In the genomic region with DNA sequence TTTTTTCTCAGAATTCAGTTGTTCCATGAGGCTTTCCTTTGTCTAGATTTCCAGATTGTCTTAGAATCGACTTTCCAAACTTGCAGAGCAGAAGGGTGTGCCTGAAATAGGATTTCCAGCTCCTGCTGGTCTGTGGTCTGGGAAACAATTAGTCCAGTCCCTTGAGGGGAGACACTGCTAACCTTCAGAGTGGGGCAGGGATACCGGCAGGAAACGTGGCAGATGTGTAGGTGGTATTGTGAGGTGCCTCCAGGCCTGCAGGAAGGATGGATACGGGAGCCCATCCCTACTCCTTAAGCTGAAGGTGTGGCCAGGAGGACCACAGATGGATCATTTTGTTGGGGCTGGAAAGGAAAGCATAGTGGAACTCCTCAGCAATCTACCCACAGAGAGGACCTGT, we compare ENCODE assay signal across 15 mouse cellular contexts. TPM values are rescaled to one million over a fixed set of nuclear protein-coding genes. Genes with fewer than 3 reads are reported as not detected.
DNase-seq lines count a peak whose midpoint lies in the region; ATAC-seq and TF ChIP-seq lines count a peak whose summit lies in the region.
"Had no signal": no experiment of that assay in that cellular context is flagged by ENCODE, and none has a peak within 500 bp of the region (broad histone marks: within the 10 kb centered on the region; RNA-seq: fewer than 3 reads in every experiment).

No protein-coding gene starts in this region.

- no peaks in the 10 kb centered on the region for H3K27me3 ChIP-seq in hindbrain, postnatal 0 days (ENCODE audit: insufficient read depth, low read length)
- H3K27me3 ChIP-seq in hindbrain, embryonic 13.5 days, result no peaks in the 10 kb centered on the region
- H3K27me3 ChIP-seq in ES-Bruce4 (ENCODE audit: control insufficient read depth, insufficient read depth, low read length, poor library complexity, severe bottlenecking), result no peaks in the 10 kb centered on the region
- no peaks in the 10 kb centered on the region for H3K27me3 ChIP-seq in embryonic facial prominence, embryonic 10.5 days (replicated peaks; ENCODE audit: low read depth, poor library complexity, severe bottlenecking)
- H3K27me3 ChIP-seq: heart, embryonic 13.5 days; midbrain, embryonic 15.5 days; Patski had no signal

- no peak for TF ChIP-seq CTCF in hindbrain, postnatal 0 days (IDR thresholded peaks at IDR 0.05; ENCODE audit: low read depth)
- TF ChIP-seq CTCF in ES-Bruce4 (IDR thresholded peaks at IDR 0.05; ENCODE audit: low read depth, low read length), result no peak

- ATAC-seq in hindbrain, postnatal 0 days, result no peak
- no peak for ATAC-seq in hindbrain, embryonic 13.5 days (ENCODE audit: low FRiP score)
- no peak for ATAC-seq in megakaryocyte progenitor cell, adult 5-6 weeks (replicated peaks; ENCODE audit: poor library complexity)
- ATAC-seq: midbrain, embryonic 15.5 days; Patski had no signal

- H3K9ac ChIP-seq in hindbrain, postnatal 0 days (replicated peaks; ENCODE audit: low read length), result no peak overlapping the region
- no peak overlapping the region for H3K9ac ChIP-seq in hindbrain, embryonic 13.5 days
- H3K9ac ChIP-seq in ES-Bruce4 (ENCODE audit: low read depth, poor library complexity, severe bottlenecking), result no peak overlapping the region
- H3K9ac ChIP-seq: heart, embryonic 13.5 days; midbrain, embryonic 15.5 days had no signal

- TF ChIP-seq POLR2A in ES-Bruce4 (IDR thresholded peaks at IDR 0.05; ENCODE audit: insufficient read depth, low read length), result no peak

- peaks cover 20% of the 10 kb centered on the region for H3K4me1 ChIP-seq in hindbrain, postnatal 0 days (ENCODE audit: insufficient read depth, low read length)
- peaks cover 47% of the 10 kb centered on the region for H3K4me1 ChIP-seq in hindbrain, embryonic 13.5 days (replicated peaks)
- peaks cover 14% of the 10 kb centered on the region for H3K4me1 ChIP-seq in ES-Bruce4 (ENCODE audit: control insufficient read depth, insufficient read depth, low read length)
- H3K4me1 ChIP-seq in embryonic facial prominence, embryonic 10.5 days, result peaks cover 59% of the 10 kb centered on the region

- DNase-seq in hindbrain, postnatal 0 days (ENCODE audit: low spot score), result no peak
- no peak for DNase-seq in embryonic facial prominence, embryonic 10.5 days (ENCODE audit: low spot score)
- DNase-seq in heart, postnatal 14 days, result peak; percentile 28 to 37
- DNase-seq in left cerebral cortex, adult 11 months (ENCODE audit: low spot score), result no peak
- DNase-seq: lung, adult 18-20 months; right cerebral cortex, postnatal 14 days had no signal

- H3K4me2 ChIP-seq in hindbrain, postnatal 0 days (ENCODE audit: low read depth, low read length), result peak overlapping the region; percentile 2; the same call in 1 of the 2 replicates
- H3K4me2 ChIP-seq in hindbrain, embryonic 13.5 days, result no peak overlapping the region
- H3K4me2 ChIP-seq: heart, embryonic 13.5 days; midbrain, embryonic 15.5 days had no signal

- H3K4me3 ChIP-seq in hindbrain, postnatal 0 days (ENCODE audit: low read length), result no peak overlapping the region
- H3K4me3 ChIP-seq in hindbrain, embryonic 13.5 days, result no peak overlapping the region
- H3K4me3 ChIP-seq in ES-Bruce4 (ENCODE audit: low read depth, low read length), result no peak overlapping the region
- H3K4me3 ChIP-seq in embryonic facial prominence, embryonic 10.5 days, result no peak overlapping the region
- H3K4me3 ChIP-seq: heart, embryonic 13.5 days; left cerebral cortex, adult 2 months; midbrain, embryonic 15.5 days had no signal

- no peaks in the 10 kb centered on the region for H3K9me3 ChIP-seq in hindbrain, postnatal 0 days (ENCODE audit: low read length)
- no peaks in the 10 kb centered on the region for H3K9me3 ChIP-seq in hindbrain, embryonic 13.5 days
- no peaks in the 10 kb centered on the region for H3K9me3 ChIP-seq in ES-Bruce4 (replicated peaks; ENCODE audit: control insufficient read depth, insufficient read depth, low read length, poor library complexity, severe bottlenecking)
- no peaks in the 10 kb centered on the region for H3K9me3 ChIP-seq in embryonic facial prominence, embryonic 10.5 days
- H3K9me3 ChIP-seq: heart, embryonic 13.5 days; midbrain, embryonic 15.5 days had no signal

- 52% methylated on average over 4 of the region's 4 CpGs for WGBS in hindbrain, postnatal 0 days
- WGBS in hindbrain, embryonic 13.5 days, result 64% methylated on average over 4 of the region's 4 CpGs
- WGBS in embryonic facial prominence, embryonic 10.5 days, result 35% methylated on average over 4 of the region's 4 CpGs

- intact Hi-C loops in heart, postnatal 14 days (cut with DNase I), result no loop called here

- TF ChIP-seq EP300 in ES-Bruce4 (IDR thresholded peaks at IDR 0.05; ENCODE audit: insufficient read depth, low read depth, low read length), result peak; percentile 82; the same call in 1 of the 2 replicates

- H3K27ac ChIP-seq in hindbrain, postnatal 0 days, result no peak overlapping the region
- H3K27ac ChIP-seq in hindbrain, embryonic 13.5 days, result no peak overlapping the region
- H3K27ac ChIP-seq in ES-Bruce4 (ENCODE audit: insufficient read depth, low read length), result no peak overlapping the region
- 0 out of 2 replicates have a peak overlapping the region, but pooled peaks have one; percentile 20 for H3K27ac ChIP-seq in embryonic facial prominence, embryonic 10.5 days (replicated peaks)
- H3K27ac ChIP-seq: macrophage; midbrain, embryonic 15.5 days had no signal

- no peaks in the 10 kb centered on the region for H3K36me3 ChIP-seq in hindbrain, postnatal 0 days (ENCODE audit: insufficient read depth, low read length)
- no peaks in the 10 kb centered on the region for H3K36me3 ChIP-seq in hindbrain, embryonic 13.5 days
- no peaks in the 10 kb centered on the region for H3K36me3 ChIP-seq in ES-Bruce4 (ENCODE audit: control insufficient read depth, insufficient read depth, low read length, poor library complexity, severe bottlenecking)
- H3K36me3 ChIP-seq in embryonic facial prominence, embryonic 10.5 days (replicated peaks), result peaks cover 14% of the 10 kb centered on the region
- H3K36me3 ChIP-seq: heart, embryonic 13.5 days; midbrain, embryonic 15.5 days had no signal

RNA-seq across cellular contexts. Expression of a gene that starts 26.9 kb away (rescaled TPM):
- total RNA-seq in hindbrain, postnatal 0 days (2014; rRNA removed), result 0.75 and 1.9 TPM in 2 replicates
- polyA plus RNA-seq in hindbrain, postnatal 0 days (2015; fragmentation: Nextera tagmentation; extraction: Ambion mirVana), result 1.8 and 2.6 TPM in 2 replicates
- polyA plus RNA-seq in hindbrain, embryonic 13.5 days (2015; fragmentation: Nextera tagmentation; extraction: Ambion mirVana), result 0.80 and 1.6 TPM in 2 replicates
- polyA plus RNA-seq in ES-Bruce4 (2011; ENCODE audit: insufficient read depth, insufficient read length, low read depth, missing spikeins), result 0.75 TPM in 1 of 2 replicates, not detected in the other
- 0.22 and 0.28 TPM in 2 replicates for polyA plus RNA-seq in embryonic facial prominence, embryonic 10.5 days (2016; fragmentation: Nextera tagmentation; extraction: Ambion mirVana)
- under 1 TPM; 0.12 to 0.67 TPM for total RNA-seq in heart, postnatal 14 days (2021)
- 0.37 TPM in 1 of 2 replicates, not detected in the other for total RNA-seq in megakaryocyte progenitor cell, adult 5-6 weeks (2015)
- not detected in 2 replicates for total RNA-seq in megakaryocyte progenitor cell, adult 5-6 weeks (2017)
- total RNA-seq: common myeloid progenitor, adult 5-6 weeks had no signal

RNA-seq across cellular contexts. Expression of a gene that starts 29.6 kb away (rescaled TPM):
- total RNA-seq in hindbrain, postnatal 0 days (2014; rRNA removed), result 16.4 and 17.5 TPM in 2 replicates
- 14.8 and 16.5 TPM in 2 replicates for polyA plus RNA-seq in hindbrain, postnatal 0 days (2015; fragmentation: Nextera tagmentation; extraction: Ambion mirVana)
- polyA plus RNA-seq in hindbrain, embryonic 13.5 days (2015; fragmentation: Nextera tagmentation; extraction: Ambion mirVana), result 7.8 and 8.6 TPM in 2 replicates
- polyA plus RNA-seq in ES-Bruce4 (2011; ENCODE audit: insufficient read depth, insufficient read length, low read depth, missing spikeins), result 58.8 and 62.2 TPM in 2 replicates
- 12.4 and 12.5 TPM in 2 replicates for polyA plus RNA-seq in embryonic facial prominence, embryonic 10.5 days (2016; fragmentation: Nextera tagmentation; extraction: Ambion mirVana)
- 10 to 100 TPM; 34.6 to 39.4 TPM for total RNA-seq in heart, postnatal 14 days (2021)
- 13.6 and 13.8 TPM in 2 replicates for total RNA-seq in megakaryocyte progenitor cell, adult 5-6 weeks (2015)
- total RNA-seq in megakaryocyte progenitor cell, adult 5-6 weeks (2017), result 14.0 and 18.4 TPM in 2 replicates

RNA-seq across cellular contexts. Expression of a gene that starts 40.0 kb away (rescaled TPM):
- total RNA-seq in hindbrain, postnatal 0 days (2014; rRNA removed), result 3.6 and 10.6 TPM in 2 replicates
- polyA plus RNA-seq in hindbrain, postnatal 0 days (2015; fragmentation: Nextera tagmentation; extraction: Ambion mirVana), result 2.3 and 2.9 TPM in 2 replicates
- polyA plus RNA-seq in hindbrain, embryonic 13.5 days (2015; fragmentation: Nextera tagmentation; extraction: Ambion mirVana), result 2.4 and 2.5 TPM in 2 replicates
- polyA plus RNA-seq in ES-Bruce4 (2011; ENCODE audit: insufficient read depth, insufficient read length, low read depth, missing spikeins), result 0.94 and 1.5 TPM in 2 replicates
- 1.7 and 2.1 TPM in 2 replicates for polyA plus RNA-seq in embryonic facial prominence, embryonic 10.5 days (2016; fragmentation: Nextera tagmentation; extraction: Ambion mirVana)
- 1 to 10 TPM; 2.7 to 4.1 TPM for total RNA-seq in heart, postnatal 14 days (2021)
- total RNA-seq in megakaryocyte progenitor cell, adult 5-6 weeks (2015), result 2.1 and 3.8 TPM in 2 replicates
- 0.95 and 1.7 TPM in 2 replicates for total RNA-seq in megakaryocyte progenitor cell, adult 5-6 weeks (2017)

RNA-seq across cellular contexts. Expression of a gene that starts 50.3 kb away (rescaled TPM):
- 102 and 113 TPM in 2 replicates for total RNA-seq in hindbrain, postnatal 0 days (2014; rRNA removed)
- 143 TPM in 2 replicates for polyA plus RNA-seq in hindbrain, postnatal 0 days (2015; fragmentation: Nextera tagmentation; extraction: Ambion mirVana)
- polyA plus RNA-seq in hindbrain, embryonic 13.5 days (2015; fragmentation: Nextera tagmentation; extraction: Ambion mirVana), result 98.2 and 102 TPM in 2 replicates
- 40.9 and 43.6 TPM in 2 replicates for polyA plus RNA-seq in ES-Bruce4 (2011; ENCODE audit: insufficient read depth, insufficient read length, low read depth, missing spikeins)
- 108 and 109 TPM in 2 replicates for polyA plus RNA-seq in embryonic facial prominence, embryonic 10.5 days (2016; fragmentation: Nextera tagmentation; extraction: Ambion mirVana)
- 100 to 1,000 TPM; 190 to 191 TPM for total RNA-seq in heart, postnatal 14 days (2021)
- total RNA-seq in megakaryocyte progenitor cell, adult 5-6 weeks (2015), result 29.8 and 32.4 TPM in 2 replicates
- 11.2 and 21.6 TPM in 2 replicates for total RNA-seq in megakaryocyte progenitor cell, adult 5-6 weeks (2017)

RNA-seq across cellular contexts. Expression of a gene that starts 50.5 kb away (rescaled TPM):
- total RNA-seq in hindbrain, postnatal 0 days (2014; rRNA removed), result 131 and 161 TPM in 2 replicates
- 212 and 219 TPM in 2 replicates for polyA plus RNA-seq in hindbrain, postnatal 0 days (2015; fragmentation: Nextera tagmentation; extraction: Ambion mirVana)
- 199 and 206 TPM in 2 replicates for polyA plus RNA-seq in hindbrain, embryonic 13.5 days (2015; fragmentation: Nextera tagmentation; extraction: Ambion mirVana)
- polyA plus RNA-seq in ES-Bruce4 (2011; ENCODE audit: insufficient read depth, insufficient read length, low read depth, missing spikeins), result 96.3 and 103 TPM in 2 replicates
- 259 and 262 TPM in 2 replicates for polyA plus RNA-seq in embryonic facial prominence, embryonic 10.5 days (2016; fragmentation: Nextera tagmentation; extraction: Ambion mirVana)
- total RNA-seq in heart, postnatal 14 days (2021), result 10 to 100 TPM; 95.5 to 98.9 TPM
- total RNA-seq in megakaryocyte progenitor cell, adult 5-6 weeks (2015), result 45.3 and 49.7 TPM in 2 replicates
- 98.1 and 104 TPM in 2 replicates for total RNA-seq in megakaryocyte progenitor cell, adult 5-6 weeks (2017)

Comparison
In these comparisons a context has a peak if more than half of its experiments do, and no peak if none do; other contexts are left out.
1. DNase-seq: peak in heart, postnatal 14 days (2 of 2); none in hindbrain, postnatal 0 days (single experiment), embryonic facial prominence, embryonic 10.5 days (single experiment) and left cerebral cortex, adult 11 months (single experiment).